Mouse (Mus musculus): ENCODE measurements around the gene Csnk1g2. TPM values are rescaled to one million over a fixed set of nuclear protein-coding genes. Genes with fewer than 3 reads are reported as not detected.
"Not testable (repeated sequence)": the region's sequence is repeated elsewhere in the genome, so short reads cannot be mapped to it uniquely, and the experiment has no call there.

Gene Csnk1g2
- polyA plus RNA-seq, 1 experiment from 2014 or later: 124 TPM

DNA sequence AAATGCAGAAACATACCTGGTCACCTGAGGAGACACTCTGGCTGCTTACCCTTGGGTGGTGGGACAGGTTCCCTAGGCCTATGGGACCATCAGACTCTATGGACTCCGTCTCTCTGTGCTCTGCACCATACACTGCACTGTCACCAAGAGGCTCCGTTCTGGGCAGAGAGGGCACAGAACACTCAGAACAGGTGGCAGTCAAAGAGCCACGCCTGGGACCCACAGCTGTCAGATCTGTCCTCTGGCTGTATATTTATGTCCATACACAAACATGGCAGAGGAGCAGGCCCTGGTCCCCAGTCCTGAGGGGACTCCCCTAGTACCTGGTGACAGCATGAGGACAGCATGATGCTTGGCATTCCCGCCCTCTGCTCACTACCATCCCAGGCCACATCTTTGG, 3.1 kb downstream of the Csnk1g2 start:
- 93% methylated on average over 4 of the region's 4 CpGs for WGBS
- H3K4me3 ChIP-seq (ENCODE audit: low read depth, low read length): no peak overlapping the region
- no peaks in the 10 kb centered on the region for H3K27me3 ChIP-seq (ENCODE audit: insufficient read depth, low read length)
- ATAC-seq (ENCODE audit: insufficient read depth) (no peak), DNase-seq (no peak)
- H3K36me3 ChIP-seq (ENCODE audit: insufficient read depth): peaks cover 12% of the 10 kb centered on the region; the same call in 1 of the 2 replicates
- no peaks in the 10 kb centered on the region for H3K9me3 ChIP-seq (ENCODE audit: low read depth, low read length)
- no peak overlapping the region for H3K4me2 ChIP-seq
- TF ChIP-seq CTCF (IDR thresholded peaks at IDR 0.05; ENCODE audit: low read depth): no peak
- no peak overlapping the region for H3K27ac ChIP-seq (ENCODE audit: low read depth)
- peaks cover 9% of the 10 kb centered on the region for H3K4me1 ChIP-seq (ENCODE audit: insufficient read depth)
- no peak overlapping the region for H3K9ac ChIP-seq

DNA sequence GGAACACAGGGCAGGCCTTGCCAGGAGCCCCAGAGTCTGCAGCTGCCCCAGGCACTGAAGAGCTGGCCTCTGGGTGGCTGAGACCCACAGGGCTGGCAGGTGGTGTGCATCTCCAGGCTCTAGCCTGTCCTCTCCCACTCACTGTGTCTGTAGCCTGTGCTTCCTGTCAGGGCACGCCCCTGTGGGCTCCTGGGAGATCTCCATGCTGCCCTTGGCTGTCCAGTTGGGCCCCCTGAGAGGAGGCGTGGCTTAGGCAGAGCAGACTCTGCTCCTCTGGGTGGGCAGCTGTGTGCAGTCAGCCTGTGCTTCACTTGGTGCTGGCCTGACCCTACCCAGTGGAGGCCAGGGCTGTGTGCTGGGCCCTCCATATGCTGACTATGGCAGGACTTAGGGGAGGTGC, 5.0 kb downstream of the Csnk1g2 start:
- Histone ChIP-seq H3K9me3 (ENCODE audit: low read depth, low read length) (no peaks in the 10 kb centered on the region), H3K9ac (peak overlapping the region; percentile 3; the same call in 1 of the 2 replicates), H3K4me3 (ENCODE audit: low read depth, low read length) (no peak overlapping the region), H3K36me3 (ENCODE audit: insufficient read depth) (peaks cover 18% of the 10 kb centered on the region; the same call in 1 of the 2 replicates), H3K27ac (ENCODE audit: low read depth) (no peak overlapping the region), H3K27me3 (ENCODE audit: insufficient read depth, low read length) (no peaks in the 10 kb centered on the region), H3K4me1 (ENCODE audit: insufficient read depth) (peaks cover 3% of the 10 kb centered on the region), H3K4me2 (no peak overlapping the region)
- 36% methylated on average over 2 of the region's 2 CpGs for WGBS
- ATAC-seq (ENCODE audit: insufficient read depth) (peak; percentile 32), DNase-seq (no peak)
- no peak for TF ChIP-seq CTCF (IDR thresholded peaks at IDR 0.05; ENCODE audit: low read depth)

- no peaks in the 10 kb centered on the region for H3K27me3 ChIP-seq (ENCODE audit: insufficient read depth, low read length)
- H3K9ac ChIP-seq: no peak overlapping the region
- DNase-seq: no peak
- no peak overlapping the region for H3K27ac ChIP-seq (ENCODE audit: low read depth)
- no peak overlapping the region for H3K4me2 ChIP-seq
- no peaks in the 10 kb centered on the region for H3K9me3 ChIP-seq (ENCODE audit: low read depth, low read length)
- TF ChIP-seq CTCF (IDR thresholded peaks at IDR 0.05; ENCODE audit: low read depth): no peak
- WGBS: 86% methylated on average over 9 of the region's 9 CpGs
- H3K4me3 ChIP-seq (ENCODE audit: low read depth, low read length): no peak overlapping the region
- ATAC-seq (ENCODE audit: insufficient read depth): no peak
- peaks cover 3% of the 10 kb centered on the region for H3K4me1 ChIP-seq (ENCODE audit: insufficient read depth)
- H3K36me3 ChIP-seq (ENCODE audit: insufficient read depth): peaks cover 22% of the 10 kb centered on the region; the same call in 1 of the 2 replicates
These were observed 6.3 kb downstream of the Csnk1g2 start for GRCm38 (mm10) chr10:80628925-80629324.

GRCm38 (mm10) chr10:80635345-80635744, 12.7 kb downstream of the Csnk1g2 start:
- no peak for TF ChIP-seq CTCF (IDR thresholded peaks at IDR 0.05; ENCODE audit: low read depth)
- no peaks in the 10 kb centered on the region for H3K9me3 ChIP-seq (ENCODE audit: low read depth, low read length)

GRCm38 (mm10) chr10:80646936-80647335, 24.3 kb downstream of the Csnk1g2 start:
- no peak for DNase-seq
- peaks cover 71% of the 10 kb centered on the region for H3K36me3 ChIP-seq (ENCODE audit: insufficient read depth)
- H3K4me2 ChIP-seq: no peak overlapping the region
- no peak overlapping the region for H3K27ac ChIP-seq (ENCODE audit: low read depth)
- no peaks in the 10 kb centered on the region for H3K27me3 ChIP-seq (ENCODE audit: insufficient read depth, low read length)
- no peak overlapping the region for H3K4me3 ChIP-seq (ENCODE audit: low read depth, low read length)
- no peak for TF ChIP-seq CTCF (IDR thresholded peaks at IDR 0.05; ENCODE audit: low read depth)
- no peak overlapping the region for H3K9ac ChIP-seq
- H3K4me1 ChIP-seq (ENCODE audit: insufficient read depth): no peaks in the 10 kb centered on the region
- WGBS: 93% methylated on average over 10 of the region's 10 CpGs
- ATAC-seq (ENCODE audit: insufficient read depth): no peak
- no peaks in the 10 kb centered on the region for H3K9me3 ChIP-seq (ENCODE audit: low read depth, low read length)

More at GRCm38 (mm10) chr10:80635345-80635744, 12.7 kb downstream of the Csnk1g2 start:
- Histone ChIP-seq H3K36me3 (ENCODE audit: insufficient read depth) (peaks cover 74% of the 10 kb centered on the region), H3K9ac (no peak overlapping the region), H3K27ac (ENCODE audit: low read depth) (no peak overlapping the region), H3K4me2 (no peak overlapping the region), H3K4me3 (ENCODE audit: low read depth, low read length) (no peak overlapping the region), H3K4me1 (ENCODE audit: insufficient read depth) (no peaks in the 10 kb centered on the region), H3K27me3 (ENCODE audit: insufficient read depth, low read length) (no peaks in the 10 kb centered on the region)
- 77% methylated on average over 6 of the region's 6 CpGs for WGBS
- no peak for ATAC-seq (ENCODE audit: insufficient read depth)
- DNase-seq: no peak

DNA sequence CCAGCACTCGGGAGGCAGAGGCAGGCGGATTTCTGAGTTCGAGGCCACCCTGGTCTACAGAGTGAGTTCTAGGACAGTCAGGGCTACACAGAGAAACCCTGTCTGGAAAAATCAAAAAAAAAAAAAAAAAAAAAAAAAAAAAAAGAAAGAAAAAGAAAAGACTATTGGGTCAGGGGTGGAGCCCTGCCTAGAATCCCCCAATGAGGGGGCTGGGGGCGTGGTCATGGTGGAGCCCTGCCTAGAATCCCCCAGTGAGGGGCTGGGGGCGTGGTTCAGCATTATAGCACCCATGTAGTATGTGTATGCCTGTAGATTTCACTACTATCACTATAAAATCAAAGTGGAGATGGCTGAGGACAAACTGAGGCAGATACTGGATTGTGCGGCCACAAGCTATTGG, 27.3 kb downstream of the Csnk1g2 start:
- H3K4me2 ChIP-seq; H3K4me1 ChIP-seq (ENCODE audit: insufficient read depth); ATAC-seq (ENCODE audit: insufficient read depth); H3K9me3 ChIP-seq (ENCODE audit: low read depth, low read length); DNase-seq; H3K4me3 ChIP-seq (ENCODE audit: low read depth, low read length); H3K27ac ChIP-seq (ENCODE audit: low read depth); H3K9ac ChIP-seq; H3K27me3 ChIP-seq (ENCODE audit: insufficient read depth, low read length): not testable (repeated sequence)
- peaks cover 46% of the 10 kb centered on the region for H3K36me3 ChIP-seq (ENCODE audit: insufficient read depth)
- WGBS: 83% methylated on average over 6 of the region's 6 CpGs

GRCm38 (mm10) chr10:80650392-80650791, 27.8 kb downstream of the Csnk1g2 start:
- Histone ChIP-seq H3K27me3 (ENCODE audit: insufficient read depth, low read length) (no peaks in the 10 kb centered on the region), H3K4me2 (no peak overlapping the region), H3K36me3 (ENCODE audit: insufficient read depth) (peaks cover 41% of the 10 kb centered on the region), H3K9me3 (ENCODE audit: low read depth, low read length) (no peaks in the 10 kb centered on the region), H3K4me1 (ENCODE audit: insufficient read depth) (peaks cover 8% of the 10 kb centered on the region), H3K4me3 (ENCODE audit: low read depth, low read length) (no peak overlapping the region), H3K9ac (no peak overlapping the region), H3K27ac (ENCODE audit: low read depth) (no peak overlapping the region)
- 86% methylated on average over 10 of the region's 10 CpGs for WGBS
- TF ChIP-seq CTCF (IDR thresholded peaks at IDR 0.05; ENCODE audit: low read depth): no peak
- DNase-seq (no peak), ATAC-seq (ENCODE audit: insufficient read depth) (no peak)

Measured in lung, embryonic 14.5 days (tissue).